Mouse (Mus musculus) gastrocnemius, postnatal 36 days (tissue): ENCODE measurements around the gene Astn1. TPM values are rescaled to one million over a fixed set of nuclear protein-coding genes. Genes with fewer than 3 reads are reported as not detected.

Experiments
- DNase-seq, 2 experiments: peaks; one replicate each; pipeline ENCODE4 v3.0.0; 2022
- intact Hi-C: fragments of 180-260 bp; cut with DNase I; formaldehyde crosslinking; loops from one replicate; pipeline ENCODE4 v1.15.1; 2025
- microRNA-seq, 2 experiments: library from miRNA; unstranded; fragments of <30 nt; microRNA quantifications; one replicate each; pipeline ENCODE4 v1.2.0; 2021
- total RNA-seq, 2 experiments: library from RNA; stranded (reverse); gene quantifications; 2 replicates each; pipeline ENCODE4 v1.2.3; 2021

Astn1 gene
- total RNA-seq, 2 experiments from 2014 or later = 0.37 to 0.38 TPM

GRCm38 (mm10) chr1:158713301-158714095, 351.4 kb downstream of the Astn1 start:
- intact Hi-C loops = loop anchor here (5.0 kb wide), 2 partner anchors 239 to 424 kb away; no protein-coding TSS in a partner anchor
- DNase-seq = no peak

- intact Hi-C loops = no loop called here
- no peak for DNase-seq
These were observed 370.9 kb downstream of the Astn1 start for GRCm38 (mm10) chr1:158732868-158733496.

- DNase-seq = peak in 1 of 2 experiments; percentile 12
These were observed 377.3 kb downstream of the Astn1 start for GRCm38 (mm10) chr1:158739132-158739919.

GRCm38 (mm10) chr1:158740161-158740766, 378.2 kb downstream of the Astn1 start:
- no peak for DNase-seq
- intact Hi-C loops = no loop called here

More at GRCm38 (mm10) chr1:158739132-158739919, 377.3 kb downstream of the Astn1 start:
- intact Hi-C loops = no loop called here

GRCm38 (mm10) chr1:158740949-158741348, 378.9 kb downstream of the Astn1 start:
- intact Hi-C loops = no loop called here
- DNase-seq = no peak

Small RNA genes within 50 kb of the gene (microRNA-seq; reads per million reads assigned to microRNA genes)
- 0.72 to 0.74 reads per million in 2 experiments for gene Mir488

Other genes with a start within 250 kb of the Astn1 start
- under 1 TPM; 0.26 to 0.37 TPM for gene Brinp2, start 5.9 kb upstream of the Astn1 start, total RNA-seq